Mouse (Mus musculus): ENCODE data around the gene Ube2o.

Gene Ube2o

GRCm38 (mm10) chr11:116488207-116488606, 93.0 kb downstream of the Ube2o start:
- DNase-seq (ENCODE audit: low spot score in 2 of 2) = no peak
